ENCODE assay signal across 17 mouse cellular contexts in the genomic region with DNA sequence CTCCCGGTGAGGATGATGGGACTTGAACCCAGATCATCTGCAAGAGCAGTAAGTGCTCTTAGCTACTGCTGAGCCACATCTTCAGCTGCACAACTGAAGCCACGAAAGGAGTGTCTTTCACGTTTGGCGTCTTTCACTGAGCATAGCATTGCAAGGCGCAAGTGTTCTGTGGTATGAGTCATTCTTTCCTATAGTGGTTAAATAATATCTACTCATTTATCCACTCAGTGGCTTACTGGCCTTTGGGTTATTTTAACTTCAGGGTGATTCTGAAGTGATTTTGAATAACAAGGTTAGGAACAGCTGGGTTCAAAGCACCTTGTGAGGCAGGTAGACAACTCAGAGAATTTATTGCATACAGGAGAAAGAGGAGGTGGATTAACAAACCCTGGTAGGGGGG.
"Had no signal": no experiment of that assay in that cellular context is flagged by ENCODE, and none has a peak within 500 bp of the region (broad histone marks: within the 10 kb centered on the region; RNA-seq: fewer than 3 reads in every experiment).

No protein-coding gene starts in this region.

- ATAC-seq: liver, postnatal 0 days; midbrain, embryonic 13.5 days; midbrain, embryonic 16.5 days had no signal

- H3K4me3 ChIP-seq: limb, embryonic 12.5 days; limb, embryonic 15.5 days; lung, embryonic 15.5 days; megakaryocyte, embryonic 14.5 days; midbrain, embryonic 10.5 days; midbrain, embryonic 13.5 days had no signal

- DNase-seq: kidney, adult 18-20 months; kidney, adult 9 months; kidney, postnatal 14 days; kidney, postnatal 4 days; left cerebral cortex, postnatal 4 days; liver, postnatal 0 days; lung, postnatal 10 days; lung, postnatal 36 days; thymus, postnatal 25 days had no signal

- H3K4me2 ChIP-seq: limb, embryonic 12.5 days; limb, embryonic 15.5 days; liver, embryonic 11.5 days; lung, embryonic 15.5 days; midbrain, embryonic 13.5 days had no signal

- H3K36me3 ChIP-seq: limb, embryonic 12.5 days; limb, embryonic 15.5 days; lung, embryonic 15.5 days; midbrain, embryonic 10.5 days; midbrain, embryonic 13.5 days had no signal

- H3K27me3 ChIP-seq: limb, embryonic 12.5 days; limb, embryonic 15.5 days; lung, embryonic 15.5 days; midbrain, embryonic 13.5 days had no signal
